Mouse (Mus musculus) heart, postnatal 0 days (tissue): ENCODE data around the gene Nlrc3.
"Not testable (repeated sequence)": the region's sequence is repeated elsewhere in the genome, so short reads cannot be mapped to it uniquely, and the experiment has no call there.

ENCODE experiments used
- CTCF ChIP-seq: IDR thresholded peaks from 2 replicates; pipeline ENCODE4 v1.5.1; 2016; ENCODE audit warnings: antibody characterized with exemption, control low read depth, low read depth
- EP300 ChIP-seq: IDR thresholded peaks from 2 replicates; pipeline ENCODE4 v1.6.1; 2016; ENCODE audit warnings: antibody characterized with exemption, low read depth

DNA sequence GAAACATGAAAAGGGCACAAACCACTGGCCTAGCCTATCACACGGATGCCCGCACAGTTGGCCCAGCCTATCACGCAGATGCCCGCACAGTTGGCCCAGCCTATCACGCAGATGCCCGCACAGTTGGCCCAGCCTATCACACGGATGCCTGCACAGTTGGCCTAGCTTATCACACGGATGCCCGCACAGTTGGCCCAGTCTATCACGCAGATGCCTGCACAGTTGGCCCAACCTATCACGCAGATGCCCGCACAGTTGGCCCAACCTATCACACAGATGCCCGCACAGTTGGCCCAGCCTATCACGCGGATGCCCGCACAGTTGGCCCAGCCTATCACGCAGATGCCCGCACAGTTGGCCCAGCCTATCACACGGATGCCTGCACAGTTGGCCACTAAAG lies 2.0 kb downstream of the Nlrc3 start:
- TF ChIP-seq EP300, CTCF: not testable (repeated sequence)
